Mouse (Mus musculus) thymus, adult 2 months (tissue): ENCODE measurements at regions not wholly inside any gene's neighbourhood (a gene's known extent, or its start where the extent isn't known, plus 50 kb on each side); places are given as distances from the start of the nearest gene placed in this dataset.

Experiments used
- CTCF ChIP-seq: fragments of 200-500 bp; IDR thresholded peaks from 2 replicates; pipeline ENCODE4 v1.5.1; 2012; ENCODE audit warnings: mild to moderate bottlenecking, control low read depth, low read length, moderate library complexity, borderline replicate concordance; ENCODE audit not compliant: control insufficient read depth, poor library complexity, insufficient read depth; ENCODE audit errors: extremely low read depth
- POLR2A ChIP-seq: fragments of 200-500 bp; IDR thresholded peaks from 2 replicates; pipeline ENCODE4 v1.6.1; 2012; ENCODE audit warnings: mild to moderate bottlenecking, low read length, control low read depth, moderate library complexity; ENCODE audit not compliant: control insufficient read depth, poor library complexity, insufficient read depth; ENCODE audit errors: extremely low read depth

- no peak for TF ChIP-seq CTCF
- no peak for TF ChIP-seq POLR2A
These were observed 327.6 kb upstream of the Meox2 start for GRCm38 (mm10) chr12:36780761-36781160.
